Mouse (Mus musculus): Measurements from ENCODE around the gene Vmn2r32. TPM values are rescaled to one million over a fixed set of nuclear protein-coding genes. Genes with fewer than 3 reads are reported as not detected.
"Not testable (repeated sequence)": the region's sequence is repeated elsewhere in the genome, so short reads cannot be mapped to it uniquely, and the experiment has no call there.

The Vmn2r32 gene
- total RNA-seq (2015; ENCODE audit: low replicate concordance): not detected in 2 replicates
- total RNA-seq (2017; ENCODE audit: low replicate concordance): not detected in 2 replicates

- not testable (repeated sequence) for ATAC-seq (replicated peaks; ENCODE audit: low FRiP score, poor library complexity, severe bottlenecking)
Measured at GRCm38 (mm10) chr7:7479918-7480317, at the start of gene Vmn2r32. Vmn2r32 (minus strand) TSS chr7:7480018.

Other genes with a start within 250 kb of the Vmn2r32 start
- not detected in 2 replicates for gene Vmn2r29, start 232.7 kb downstream of the Vmn2r32 start, total RNA-seq (2015; ENCODE audit: low replicate concordance)
- gene Vmn2r29, start 232.7 kb downstream of the Vmn2r32 start, total RNA-seq (2017; ENCODE audit: low replicate concordance): 0.28 and 0.51 TPM in 2 replicates
- not detected in 2 replicates for gene Gm45844, start 201.7 kb downstream of the Vmn2r32 start, total RNA-seq (2015; ENCODE audit: low replicate concordance)
- gene Gm45844, start 201.7 kb downstream of the Vmn2r32 start, total RNA-seq (2017; ENCODE audit: low replicate concordance): 0.70 TPM in 1 of 2 replicates, not detected in the other
- 4.2 and 4.8 TPM in 2 replicates for gene Clcn4, start 179.2 kb downstream of the Vmn2r32 start, total RNA-seq (2015; ENCODE audit: low replicate concordance)
- 10.1 and 10.6 TPM in 2 replicates for gene Clcn4, start 179.2 kb downstream of the Vmn2r32 start, total RNA-seq (2017; ENCODE audit: low replicate concordance)
- not detected in 2 replicates for gene Vmn2r30, start 142.4 kb downstream of the Vmn2r32 start, total RNA-seq (2015; ENCODE audit: low replicate concordance)
- gene Vmn2r30, start 142.4 kb downstream of the Vmn2r32 start, total RNA-seq (2017; ENCODE audit: low replicate concordance): not detected in 2 replicates
- not detected in 2 replicates for gene Gm45783, start 105.4 kb downstream of the Vmn2r32 start, total RNA-seq (2015; ENCODE audit: low replicate concordance)
- not detected in 2 replicates for gene Gm45783, start 105.4 kb downstream of the Vmn2r32 start, total RNA-seq (2017; ENCODE audit: low replicate concordance)
- not detected in 2 replicates for gene Vmn2r31, start 80.3 kb downstream of the Vmn2r32 start, total RNA-seq (2015; ENCODE audit: low replicate concordance)
- gene Vmn2r31, start 80.3 kb downstream of the Vmn2r32 start, total RNA-seq (2017; ENCODE audit: low replicate concordance): not detected in 2 replicates
- not detected in 2 replicates for gene Vmn2r33, start 86.8 kb upstream of the Vmn2r32 start, total RNA-seq (2015; ENCODE audit: low replicate concordance)
- not detected in 2 replicates for gene Vmn2r33, start 86.8 kb upstream of the Vmn2r32 start, total RNA-seq (2017; ENCODE audit: low replicate concordance)
- gene Vmn2r34, start 209.5 kb upstream of the Vmn2r32 start, total RNA-seq (2015; ENCODE audit: low replicate concordance): not detected in 2 replicates
- gene Vmn2r34, start 209.5 kb upstream of the Vmn2r32 start, total RNA-seq (2017; ENCODE audit: low replicate concordance): not detected in 2 replicates